Mouse (Mus musculus) urinary bladder, postnatal 14 days (tissue): ENCODE data around the gene Btbd8.

ENCODE experiments used
- DNase-seq: peaks from one replicate; pipeline ENCODE4 v3.0.0; 2021; ENCODE audit warnings: low spot score

Gene Btbd8

GRCm38 (mm10) chr5:107518602-107519001, 80.8 kb downstream of the Btbd8 start:
- DNase-seq: no peak

- no peak for DNase-seq
Observed at GRCm38 (mm10) chr5:107521386-107521785, 83.6 kb downstream of the Btbd8 start.

GRCm38 (mm10) chr5:107521897-107522296, 84.1 kb downstream of the Btbd8 start:
- DNase-seq: no peak

GRCm38 (mm10) chr5:107524281-107524680, 86.5 kb downstream of the Btbd8 start:
- no peak for DNase-seq

- no peak for DNase-seq
Observed at GRCm38 (mm10) chr5:107528856-107529255, 91.1 kb downstream of the Btbd8 start.

GRCm38 (mm10) chr5:107533590-107533989, 95.8 kb downstream of the Btbd8 start:
- no peak for DNase-seq

- no peak for DNase-seq
Observed at GRCm38 (mm10) chr5:107534581-107534980, 96.8 kb downstream of the Btbd8 start, which contains the start of gene 1700028K03Rik. TSS of gene 1700028K03Rik (plus strand) at chr5:107534709.

GRCm38 (mm10) chr5:107541696-107542095, 103.9 kb downstream of the Btbd8 start:
- no peak for DNase-seq

GRCm38 (mm10) chr5:107545927-107546326, 108.1 kb downstream of the Btbd8 start:
- DNase-seq: no peak

- no peak for DNase-seq
Observed at GRCm38 (mm10) chr5:107547955-107548354, 110.2 kb downstream of the Btbd8 start.

GRCm38 (mm10) chr5:107548444-107548843, 110.6 kb downstream of the Btbd8 start:
- no peak for DNase-seq

GRCm38 (mm10) chr5:107554336-107554735, 116.5 kb downstream of the Btbd8 start:
- DNase-seq: no peak

GRCm38 (mm10) chr5:107556969-107557368, 119.2 kb downstream of the Btbd8 start:
- DNase-seq: no peak
